Mouse (Mus musculus): ENCODE results near the gene Ndufs4. TPM values are rescaled to one million over a fixed set of nuclear protein-coding genes. Genes with fewer than 3 reads are reported as not detected.
A peak's percentile ranks its signal among the peaks of the same experiment; 100 is the strongest.

The Ndufs4 gene
- polyA plus RNA-seq, 1 experiment: 14.2 TPM

DNA sequence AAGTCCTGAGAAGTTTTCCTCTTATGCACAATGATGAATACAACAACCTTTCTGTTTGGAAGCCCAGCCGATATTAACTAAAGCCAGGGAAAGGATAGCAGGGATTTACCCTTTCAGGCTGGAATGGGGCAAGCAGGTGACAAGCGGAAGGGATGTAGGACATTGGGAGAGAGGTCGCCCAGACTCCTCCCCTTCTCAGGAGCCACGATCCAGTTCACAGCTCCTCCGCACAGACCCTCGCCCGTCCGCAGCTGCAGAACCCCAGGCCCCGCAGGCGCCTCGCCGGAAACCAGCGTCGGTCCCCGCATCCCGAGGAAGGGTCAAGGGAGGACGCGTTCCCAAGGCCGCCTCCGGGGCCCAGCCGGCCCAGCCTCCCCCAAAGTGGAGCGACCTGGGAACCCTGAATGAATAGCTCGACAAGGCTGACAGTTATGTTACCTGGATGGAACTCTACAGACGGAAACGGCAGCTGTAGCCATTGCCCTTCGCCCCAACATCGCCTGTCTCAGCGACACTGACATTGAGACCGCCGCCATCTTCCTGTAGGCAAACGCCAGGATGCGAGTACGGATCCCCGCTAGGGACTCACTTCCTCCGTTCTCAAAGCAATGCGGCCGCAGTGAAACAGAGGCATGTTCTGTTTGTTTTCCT, 412 bp downstream of the Ndufs4 start:
- peak overlapping the region; percentile 61; the same call in 1 of the 2 replicates for H3K27ac ChIP-seq (ENCODE audit: insufficient read depth, low read length)
- no peaks in the 10 kb centered on the region for H3K4me1 ChIP-seq (ENCODE audit: control insufficient read depth, insufficient read depth, insufficient read length)
- H3K27me3 ChIP-seq (ENCODE audit: control insufficient read depth, insufficient read depth, low read length): peaks cover 2% of the 10 kb centered on the region; the same call in 1 of the 2 replicates
- H3K36me3 ChIP-seq (ENCODE audit: control insufficient read depth, insufficient read depth, low read length): no peaks in the 10 kb centered on the region
- TF ChIP-seq POLR2A (IDR thresholded peaks at IDR 0.05; ENCODE audit: low read depth, low read length): peak; percentile 45; the same call in 1 of the 2 replicates
- no peak for TF ChIP-seq CTCF (IDR thresholded peaks at IDR 0.05; ENCODE audit: extremely low read depth, insufficient read depth, insufficient read length, insufficient replicate concordance)
- under 1% methylated on average over 37 of the region's 37 CpGs for WGBS
- peak; percentile 82 to 92 for DNase-seq (ENCODE audit: low read depth in 1 of 2, low spot score in 2 of 2)
- peak overlapping the region; percentile 96 for H3K4me3 ChIP-seq (ENCODE audit: extremely low read depth, insufficient read depth, insufficient read length)

DNA sequence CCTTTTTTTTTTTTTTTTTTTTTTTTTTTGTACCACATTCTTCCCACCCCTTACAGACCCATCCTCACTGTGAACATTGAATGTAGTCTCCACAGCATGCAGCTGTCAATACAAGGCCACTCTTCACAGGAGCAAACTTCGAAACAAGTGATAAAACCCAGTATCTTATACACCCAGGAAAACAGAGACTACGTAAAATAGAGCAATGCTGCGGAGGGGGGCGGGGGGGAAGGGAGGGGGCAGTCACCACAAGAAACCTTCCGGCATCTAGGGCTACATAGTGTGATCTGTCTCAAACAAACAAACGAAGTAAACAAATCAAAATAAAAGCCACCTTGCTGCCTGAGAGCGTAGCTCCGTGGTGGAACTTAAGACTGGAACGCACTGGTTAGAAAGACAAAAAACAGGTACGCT, 977 bp downstream of the Ndufs4 start:
- DNase-seq (ENCODE audit: low read depth in 1 of 2, low spot score in 2 of 2): peak in 1 of 2 experiments; percentile 9
- peaks cover 2% of the 10 kb centered on the region; the same call in 1 of the 2 replicates for H3K27me3 ChIP-seq (ENCODE audit: control insufficient read depth, insufficient read depth, low read length)
- H3K4me1 ChIP-seq (ENCODE audit: control insufficient read depth, insufficient read depth, insufficient read length): no peaks in the 10 kb centered on the region
- TF ChIP-seq POLR2A (IDR thresholded peaks at IDR 0.05; ENCODE audit: low read depth, low read length) (no peak), CTCF (IDR thresholded peaks at IDR 0.05; ENCODE audit: extremely low read depth, insufficient read depth, insufficient read length, insufficient replicate concordance) (no peak)
- no peaks in the 10 kb centered on the region for H3K36me3 ChIP-seq (ENCODE audit: control insufficient read depth, insufficient read depth, low read length)
- peak overlapping the region; percentile 96 for H3K4me3 ChIP-seq (ENCODE audit: extremely low read depth, insufficient read depth, insufficient read length)
- no peak overlapping the region for H3K27ac ChIP-seq (ENCODE audit: insufficient read depth, low read length)
- WGBS: 1% methylated on average over 10 of the region's 10 CpGs

- peaks cover 6% of the 10 kb centered on the region for H3K36me3 ChIP-seq (ENCODE audit: control insufficient read depth, insufficient read depth, low read length)
Measured at GRCm38 (mm10) chr13:114376511-114376910, 11.5 kb downstream of the Ndufs4 start.

DNA sequence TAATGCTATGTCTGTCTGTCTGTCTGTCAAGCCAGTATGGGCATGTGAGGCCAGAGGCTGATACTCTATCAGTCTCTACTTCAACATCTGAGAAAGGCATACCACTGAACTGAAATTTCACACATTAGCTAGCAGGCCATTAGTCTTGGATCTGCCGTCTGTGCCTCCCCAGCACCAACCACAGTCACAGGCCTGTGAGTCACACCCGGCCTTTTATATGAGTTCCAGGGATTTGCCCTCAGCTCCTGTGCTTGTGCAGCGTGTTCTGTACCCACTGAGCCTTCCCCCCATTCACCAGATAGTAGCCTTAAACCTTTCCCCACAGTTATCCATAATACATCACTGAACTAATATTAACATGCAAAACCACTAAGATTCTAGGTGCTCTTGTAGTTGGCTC, 26.0 kb downstream of the Ndufs4 start:
- 97% methylated on average over 3 of the region's 3 CpGs for WGBS
- Histone ChIP-seq H3K27me3 (ENCODE audit: control insufficient read depth, insufficient read depth, low read length) (no peaks in the 10 kb centered on the region), H3K36me3 (ENCODE audit: control insufficient read depth, insufficient read depth, low read length) (no peaks in the 10 kb centered on the region), H3K4me3 (ENCODE audit: extremely low read depth, insufficient read depth, insufficient read length) (no peak overlapping the region), H3K4me1 (ENCODE audit: control insufficient read depth, insufficient read depth, insufficient read length) (no peaks in the 10 kb centered on the region), H3K27ac (ENCODE audit: insufficient read depth, low read length) (no peak overlapping the region)
- DNase-seq (ENCODE audit: low read depth in 1 of 2, low spot score in 2 of 2): no peak
- TF ChIP-seq POLR2A (IDR thresholded peaks at IDR 0.05; ENCODE audit: low read depth, low read length) (no peak), CTCF (IDR thresholded peaks at IDR 0.05; ENCODE audit: extremely low read depth, insufficient read depth, insufficient read length, insufficient replicate concordance) (no peak)

More at GRCm38 (mm10) chr13:114376511-114376910, 11.5 kb downstream of the Ndufs4 start:
- Histone ChIP-seq H3K4me1 (ENCODE audit: control insufficient read depth, insufficient read depth, insufficient read length) (no peaks in the 10 kb centered on the region), H3K4me3 (ENCODE audit: extremely low read depth, insufficient read depth, insufficient read length) (no peak overlapping the region), H3K27me3 (ENCODE audit: control insufficient read depth, insufficient read depth, low read length) (no peaks in the 10 kb centered on the region), H3K27ac (ENCODE audit: insufficient read depth, low read length) (no peak overlapping the region)
- 91% methylated on average over 4 of the region's 4 CpGs for WGBS
- TF ChIP-seq CTCF (IDR thresholded peaks at IDR 0.05; ENCODE audit: extremely low read depth, insufficient read depth, insufficient read length, insufficient replicate concordance) (no peak), POLR2A (IDR thresholded peaks at IDR 0.05; ENCODE audit: low read depth, low read length) (no peak)
- no peak for DNase-seq (ENCODE audit: low read depth in 1 of 2, low spot score in 2 of 2)

GRCm38 (mm10) chr13:114351321-114351946, 36.6 kb downstream of the Ndufs4 start:
- Histone ChIP-seq H3K36me3 (ENCODE audit: control insufficient read depth, insufficient read depth, low read length) (no peaks in the 10 kb centered on the region), H3K27ac (ENCODE audit: insufficient read depth, low read length) (no peak overlapping the region), H3K4me1 (ENCODE audit: control insufficient read depth, insufficient read depth, insufficient read length) (no peaks in the 10 kb centered on the region), H3K4me3 (ENCODE audit: extremely low read depth, insufficient read depth, insufficient read length) (no peak overlapping the region), H3K27me3 (ENCODE audit: control insufficient read depth, insufficient read depth, low read length) (no peaks in the 10 kb centered on the region)
- TF ChIP-seq POLR2A (IDR thresholded peaks at IDR 0.05; ENCODE audit: low read depth, low read length) (no peak), CTCF (IDR thresholded peaks at IDR 0.05; ENCODE audit: extremely low read depth, insufficient read depth, insufficient read length, insufficient replicate concordance) (no peak)
- DNase-seq (ENCODE audit: low read depth in 1 of 2, low spot score in 2 of 2): no peak
- 90% methylated on average over 8 of the region's 8 CpGs for WGBS

DNA sequence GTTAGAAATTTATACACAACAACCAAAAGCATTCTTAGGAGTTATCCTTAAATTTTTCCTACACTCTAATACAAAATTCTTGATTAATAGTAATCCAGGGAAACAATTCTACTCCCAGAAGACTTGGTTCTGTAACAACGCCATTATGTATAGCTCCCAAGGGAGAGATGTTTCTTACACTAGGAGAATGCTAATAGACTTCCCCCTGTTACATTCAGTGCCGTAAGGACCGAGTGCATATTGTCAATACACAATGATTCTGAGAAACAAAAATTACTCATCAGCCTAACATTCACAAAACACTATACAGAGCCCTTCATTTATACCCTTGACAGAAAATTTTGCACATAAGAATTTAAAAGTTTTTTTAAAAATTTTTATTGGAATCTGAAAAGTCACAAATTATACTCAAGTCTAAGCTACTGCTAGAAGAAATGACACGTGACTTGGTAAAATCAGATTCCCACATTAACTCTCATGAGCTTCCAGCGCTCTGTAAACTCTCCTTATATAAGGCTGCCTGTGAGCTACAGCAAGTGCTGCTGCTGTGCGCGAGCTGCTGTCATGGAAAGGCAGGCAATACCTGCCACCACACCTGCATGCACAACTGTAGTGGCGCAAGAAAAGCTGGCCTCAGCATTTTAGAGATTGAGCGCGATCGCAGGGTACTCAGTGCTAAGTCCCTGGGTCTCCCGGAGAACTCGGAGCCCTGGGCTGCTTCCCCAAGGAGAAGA, 42.9 kb downstream of the Ndufs4 start:
- Histone ChIP-seq H3K27me3 (ENCODE audit: control insufficient read depth, insufficient read depth, low read length) (no peaks in the 10 kb centered on the region), H3K36me3 (ENCODE audit: control insufficient read depth, insufficient read depth, low read length) (no peaks in the 10 kb centered on the region), H3K4me3 (ENCODE audit: extremely low read depth, insufficient read depth, insufficient read length) (no peak overlapping the region), H3K4me1 (ENCODE audit: control insufficient read depth, insufficient read depth, insufficient read length) (no peaks in the 10 kb centered on the region), H3K27ac (ENCODE audit: insufficient read depth, low read length) (no peak overlapping the region)
- no peak for DNase-seq (ENCODE audit: low read depth in 1 of 2, low spot score in 2 of 2)
- TF ChIP-seq CTCF (IDR thresholded peaks at IDR 0.05; ENCODE audit: extremely low read depth, insufficient read depth, insufficient read length, insufficient replicate concordance) (no peak), POLR2A (IDR thresholded peaks at IDR 0.05; ENCODE audit: low read depth, low read length) (no peak)
- WGBS: 94% methylated on average over 13 of the region's 13 CpGs
